Mouse (Mus musculus) retina, postnatal 7 days (tissue): ENCODE measurements around the gene Phf20.

Experiments used
- DNase-seq: peaks from one replicate; pipeline ENCODE4 v3.0.0-alpha.2; 2012; ENCODE audit warnings: low read depth, low spot score

The Phf20 gene

DNA sequence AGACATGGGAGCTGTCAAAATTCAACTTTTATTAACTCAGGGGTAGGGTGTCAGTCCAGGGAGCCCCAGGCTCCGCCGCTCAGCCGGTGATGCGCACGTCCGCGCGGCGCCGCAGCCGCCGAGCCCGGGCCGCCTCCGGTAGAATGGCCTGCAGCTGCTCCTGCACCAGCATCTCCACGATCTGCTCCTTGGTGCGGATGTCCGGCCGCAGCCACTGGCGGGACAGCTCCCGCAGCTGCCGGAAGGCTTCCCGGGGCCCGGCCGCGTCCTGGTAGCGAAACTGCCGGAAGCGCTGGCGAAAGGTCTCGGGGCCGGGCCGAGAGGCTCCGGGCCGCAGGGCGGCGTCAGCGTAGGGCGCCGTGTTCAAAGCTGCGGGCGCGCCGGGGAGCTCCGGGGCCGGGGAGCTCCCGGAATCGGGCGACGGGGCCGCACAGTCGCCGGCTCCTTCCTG lies 115.6 kb downstream of the Phf20 start:
- DNase-seq, result peak; percentile 6

DNA sequence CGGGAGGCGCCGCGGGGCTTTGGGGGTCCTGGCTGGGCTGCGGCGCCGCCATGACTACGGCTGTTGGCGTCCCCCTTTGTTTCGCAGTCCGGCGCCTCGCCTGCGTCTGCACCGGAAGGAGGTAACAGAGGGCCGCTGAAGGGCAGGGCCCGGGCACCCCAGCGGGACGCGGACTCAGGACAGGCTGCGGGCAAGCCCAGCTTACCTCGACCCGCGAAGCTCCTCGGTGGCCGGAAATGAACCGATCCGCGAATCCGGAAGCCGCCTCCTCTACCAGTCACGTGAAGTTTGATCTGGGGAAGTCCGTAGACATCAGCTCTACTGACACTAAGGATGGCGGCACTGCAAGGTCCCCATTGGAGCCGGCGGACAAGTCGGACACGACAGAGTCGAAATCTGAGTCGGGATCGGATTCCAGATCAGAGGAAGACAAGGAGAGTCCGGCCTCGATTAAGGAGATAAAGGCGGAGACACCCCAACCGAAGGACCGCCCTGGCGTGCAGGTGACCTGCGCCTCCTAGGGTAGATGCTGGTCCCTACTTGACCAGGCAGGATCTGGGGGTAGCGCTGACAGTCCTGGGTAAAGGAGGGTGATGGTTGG lies 116.1 kb downstream of the Phf20 start, which contains the start of the genes Cnbd2 and Scand1:
Gene Cnbd2, plus strand, starts transcription at position 3 of the 601 bp plus-strand sequence.
Gene Scand1, minus strand, starts transcription at position 408 of the 601 bp plus-strand sequence.
- peak; percentile 71 for DNase-seq

DNA sequence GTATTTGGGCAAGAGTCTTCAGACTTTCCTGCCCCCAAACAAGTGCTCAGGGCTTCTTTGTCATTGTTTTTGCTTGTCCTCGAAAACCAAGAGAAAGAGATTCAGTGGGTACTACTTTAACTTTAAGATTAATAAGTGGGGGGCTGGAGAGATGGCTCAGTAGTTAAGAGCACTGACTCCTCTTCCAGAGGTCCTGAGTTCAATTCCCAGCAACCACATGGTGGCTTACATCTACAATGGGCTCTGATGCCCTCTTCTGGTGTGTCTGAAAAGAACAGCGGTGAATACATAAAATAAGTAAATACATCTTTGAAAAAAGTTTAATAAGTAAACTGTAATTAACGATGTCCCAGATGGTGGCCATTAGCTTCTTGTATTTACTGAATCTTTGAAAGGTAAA lies 116.9 kb downstream of the Phf20 start:
- DNase-seq, result no peak

DNA sequence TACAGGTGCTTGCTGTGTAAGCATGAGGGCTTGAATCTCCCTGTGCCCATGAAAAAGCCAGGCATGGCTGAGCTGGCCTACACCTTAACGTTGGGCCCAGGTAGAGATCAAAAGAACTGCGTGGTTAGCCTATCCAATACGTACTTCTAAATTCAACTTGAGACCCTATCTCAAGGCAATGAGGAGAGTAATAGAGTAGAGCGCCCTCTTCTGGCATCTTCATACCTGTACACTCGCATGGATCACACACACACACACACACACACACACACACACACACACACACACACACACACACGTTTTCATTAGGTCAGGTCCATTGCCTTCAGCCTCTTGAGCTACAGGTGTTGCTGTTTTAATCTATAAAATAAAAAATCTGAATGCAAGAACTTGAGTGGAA lies 118.5 kb downstream of the Phf20 start:
- no peak for DNase-seq

DNA sequence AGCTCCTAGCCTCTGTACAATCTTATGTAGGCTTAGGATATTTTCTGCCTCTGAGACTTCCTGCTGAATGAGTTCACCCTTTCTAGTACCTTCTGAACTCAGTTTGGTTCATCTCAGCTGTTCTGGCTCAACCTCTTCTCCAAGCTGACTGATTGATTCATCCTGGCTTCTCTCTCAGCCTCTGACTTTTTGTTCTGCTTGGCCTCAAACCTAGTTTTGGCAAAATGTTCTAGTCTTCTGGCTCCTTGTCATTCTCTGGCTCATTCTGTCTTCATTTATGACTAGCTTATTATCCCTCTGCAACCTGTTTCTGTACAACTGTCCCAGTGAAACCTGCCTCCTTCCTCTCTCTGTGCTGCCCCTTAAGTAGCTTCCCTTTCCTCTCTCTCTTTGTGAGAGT lies 122.2 kb downstream of the Phf20 start:
- no peak for DNase-seq

DNA sequence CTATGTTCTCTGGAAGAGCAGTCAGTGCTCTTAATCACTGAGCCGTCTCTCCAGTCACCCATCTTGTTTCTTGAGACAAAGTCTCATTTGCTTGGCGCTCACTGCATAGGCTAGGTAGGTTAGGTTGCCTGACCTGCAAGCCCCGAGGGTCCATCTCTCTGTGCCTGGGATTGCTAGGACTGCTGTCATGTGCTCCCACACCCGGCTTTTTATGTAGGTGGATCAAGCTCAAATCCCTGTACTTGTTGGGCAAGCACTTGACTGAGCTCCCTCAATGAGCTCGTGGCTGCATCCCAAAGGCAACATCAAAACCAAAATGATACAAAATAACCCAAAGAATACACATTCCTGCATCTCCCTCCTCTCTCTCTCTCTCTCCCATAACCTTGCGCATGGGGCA lies 125.3 kb downstream of the Phf20 start:
- DNase-seq, result no peak

DNA sequence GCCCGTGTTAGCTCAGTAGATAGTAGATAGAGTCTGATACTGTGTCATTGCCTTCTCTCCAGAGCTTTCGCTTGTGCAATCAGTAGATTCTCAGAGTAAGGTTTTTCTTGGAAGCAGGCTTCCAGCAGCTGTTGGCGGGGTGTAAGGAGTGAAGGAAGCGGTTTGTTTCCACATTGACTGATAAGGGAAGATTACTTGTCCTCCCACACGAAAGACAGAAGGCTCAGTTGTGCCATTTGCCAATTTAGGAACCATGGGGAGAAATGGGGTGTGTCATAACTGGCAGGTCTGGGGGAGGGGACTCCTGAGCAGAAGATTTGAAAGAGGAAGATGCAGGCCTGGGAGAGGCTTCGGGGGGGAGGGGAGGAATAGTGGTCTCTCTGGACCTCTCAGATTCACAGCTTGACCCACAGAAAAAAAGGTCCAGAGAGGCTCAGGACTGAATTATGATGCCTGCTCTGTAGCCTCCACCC lies 127.9 kb downstream of the Phf20 start:
- no peak for DNase-seq

DNA sequence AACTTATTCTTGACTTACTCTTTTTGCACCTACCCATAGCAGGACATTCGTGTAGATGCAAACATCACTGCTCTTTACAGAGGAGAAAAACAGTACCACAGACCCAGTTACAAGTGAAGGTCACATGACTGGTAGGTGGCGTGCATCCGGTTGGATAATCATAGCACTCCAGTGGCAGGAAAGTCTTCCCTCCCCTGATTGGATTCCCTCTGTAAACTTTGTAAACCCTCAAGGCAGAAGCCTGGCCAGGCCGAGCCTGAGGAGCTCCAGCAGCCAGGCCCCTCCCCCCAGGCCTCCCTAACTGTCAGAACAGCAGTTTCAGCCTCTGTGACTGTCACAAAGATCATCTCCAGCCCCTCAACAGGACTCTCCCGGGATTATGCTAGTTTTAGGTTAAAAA lies 128.4 kb downstream of the Phf20 start:
- DNase-seq, result no peak

DNA sequence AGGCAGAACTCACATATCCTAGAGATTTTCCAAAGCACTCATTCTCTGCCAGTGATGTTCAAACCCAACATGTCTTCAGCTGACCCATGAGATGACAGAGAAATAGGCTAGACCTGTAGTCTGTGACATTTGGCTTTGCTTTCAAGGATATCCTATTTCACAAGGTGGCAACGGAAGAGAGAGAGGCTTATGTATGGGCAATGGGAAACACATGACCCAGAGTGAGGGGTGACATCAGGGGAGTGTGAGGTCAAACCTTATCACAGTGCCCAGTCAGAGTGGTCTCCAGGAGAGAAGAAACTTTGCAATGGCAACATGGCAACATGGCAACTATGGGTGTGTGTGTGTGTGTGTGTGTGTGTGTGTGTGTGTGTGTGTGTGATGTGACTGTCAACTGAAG lies 134.4 kb downstream of the Phf20 start:
- DNase-seq, result no peak

DNA sequence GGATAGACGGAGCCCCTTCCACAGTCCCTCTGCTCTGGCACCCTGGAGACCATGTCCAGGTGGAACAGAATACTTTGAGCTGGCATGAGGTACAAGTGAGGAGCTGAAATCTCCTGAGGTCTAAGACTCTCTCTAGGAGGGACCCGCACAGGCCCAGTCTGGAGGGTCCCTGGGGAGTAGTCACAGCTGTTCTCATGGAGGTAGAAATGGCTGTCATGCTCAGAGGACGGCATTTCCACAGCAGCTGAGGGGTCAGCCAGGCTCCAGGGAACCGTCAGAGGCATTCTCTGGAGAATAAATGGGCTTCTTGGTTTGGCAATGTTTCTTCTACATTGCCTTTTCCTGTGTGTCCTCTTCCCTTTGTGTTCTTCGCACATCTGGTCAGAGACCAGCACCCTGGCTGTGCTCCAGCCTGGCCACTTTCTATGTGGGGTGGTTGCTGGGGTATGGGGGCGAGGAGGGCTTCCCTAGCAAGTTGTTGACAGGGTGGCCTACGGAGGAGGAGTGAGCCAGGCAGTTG lies 135.2 kb downstream of the Phf20 start:
- DNase-seq, result no peak

DNA sequence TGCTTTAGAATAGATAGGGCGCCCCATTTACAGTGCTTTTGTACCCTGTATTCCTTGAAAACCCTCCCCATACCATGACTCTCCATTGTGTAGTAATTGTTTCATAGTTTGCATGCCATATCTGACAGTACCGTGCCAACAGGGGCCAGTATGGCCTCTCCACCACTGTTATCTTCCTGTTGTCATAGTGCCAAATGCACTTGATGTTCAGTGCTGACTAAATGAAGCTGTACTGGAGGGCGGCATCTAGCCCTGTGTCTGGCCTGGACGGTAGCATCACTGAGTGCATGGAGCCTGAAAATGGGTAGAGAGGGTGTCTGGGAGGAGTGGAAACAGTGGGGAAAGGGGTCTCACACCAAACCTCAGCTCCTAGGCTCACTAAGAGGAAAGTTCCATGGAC lies 143.8 kb downstream of the Phf20 start:
- no peak for DNase-seq

DNA sequence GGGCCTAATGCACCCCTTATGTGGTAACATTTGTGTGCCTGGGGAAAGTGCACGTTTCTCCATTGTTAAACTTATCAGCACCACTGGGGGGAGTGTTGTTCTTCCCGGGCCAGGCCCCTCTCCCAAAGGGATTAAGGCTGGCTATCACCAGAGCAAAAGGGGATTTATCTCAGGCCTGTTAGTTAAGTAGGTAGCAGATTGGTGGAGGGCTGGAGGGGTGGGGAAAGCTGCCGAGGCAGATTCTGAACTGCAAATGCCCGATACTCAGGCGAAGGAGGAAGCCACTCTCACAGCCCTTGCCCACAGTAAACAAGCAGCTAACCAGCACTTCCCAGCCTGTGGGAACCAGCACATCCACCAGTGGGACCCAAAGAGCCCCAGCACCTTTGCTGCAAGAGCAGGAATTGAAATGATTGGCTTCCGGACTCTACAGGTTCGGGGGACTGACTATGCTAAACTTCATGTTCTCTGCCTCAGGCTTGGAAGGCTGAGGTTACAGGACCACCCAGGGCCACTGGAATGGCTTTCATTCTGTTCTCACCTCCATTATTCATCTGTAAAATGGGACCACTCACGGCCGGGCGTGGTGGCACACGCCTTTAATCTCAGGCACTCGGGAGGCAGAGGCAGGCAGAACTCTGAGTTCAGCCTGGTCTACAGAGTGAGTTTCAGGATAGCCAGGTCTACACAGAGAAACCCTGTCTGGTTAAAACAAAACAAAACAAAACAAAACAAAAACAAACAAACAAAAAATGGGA lies 148.7 kb downstream of the Phf20 start:
- peak; percentile 73 for DNase-seq

DNA sequence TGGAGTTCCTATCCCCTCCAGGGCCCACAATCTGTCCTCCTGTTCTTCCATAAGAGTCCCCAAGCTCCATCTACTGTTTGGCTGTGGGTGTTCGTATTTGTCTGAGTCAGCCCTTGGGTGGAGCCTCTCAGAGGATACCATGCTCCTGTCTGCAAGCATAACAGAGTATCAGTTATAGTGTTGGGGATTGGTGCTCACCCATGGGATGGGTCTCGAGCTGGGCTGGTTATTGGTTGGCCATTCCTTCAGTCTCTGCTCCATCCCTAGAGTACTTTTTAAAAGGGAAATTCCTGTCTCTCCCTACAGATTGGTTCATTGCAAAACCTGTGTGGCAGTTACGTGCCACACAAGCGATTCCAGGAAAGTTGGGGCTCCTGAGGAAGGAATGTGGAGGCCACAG lies 152.5 kb downstream of the Phf20 start:
- DNase-seq, result no peak

DNA sequence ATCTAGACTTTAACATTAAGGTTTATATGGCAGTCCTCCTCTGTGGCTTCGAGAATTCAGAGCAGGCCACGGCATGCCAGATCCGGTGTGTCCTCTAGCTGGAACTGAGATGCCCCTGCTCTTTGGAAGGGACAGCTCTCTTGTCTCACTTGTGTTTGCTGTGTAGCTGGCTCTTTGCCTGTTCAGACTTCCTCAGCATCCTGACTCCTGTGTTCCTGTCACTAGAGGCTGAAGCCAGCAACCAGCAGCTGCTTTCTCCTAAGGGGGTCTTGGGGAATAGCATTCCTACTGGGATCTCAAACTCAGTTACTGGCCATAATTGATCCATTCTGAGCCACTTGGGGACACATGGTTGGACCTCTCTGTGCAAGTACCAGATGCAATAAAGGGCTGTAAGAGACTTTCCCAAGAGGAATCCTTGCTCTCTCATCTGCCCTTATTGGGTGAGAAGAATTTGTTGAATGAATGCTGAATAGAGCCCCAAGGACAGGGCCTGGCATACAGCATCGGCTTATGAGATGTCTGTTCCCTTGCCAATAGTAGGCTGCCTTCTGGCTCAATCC lies 153.1 kb downstream of the Phf20 start:
- no peak for DNase-seq

DNA sequence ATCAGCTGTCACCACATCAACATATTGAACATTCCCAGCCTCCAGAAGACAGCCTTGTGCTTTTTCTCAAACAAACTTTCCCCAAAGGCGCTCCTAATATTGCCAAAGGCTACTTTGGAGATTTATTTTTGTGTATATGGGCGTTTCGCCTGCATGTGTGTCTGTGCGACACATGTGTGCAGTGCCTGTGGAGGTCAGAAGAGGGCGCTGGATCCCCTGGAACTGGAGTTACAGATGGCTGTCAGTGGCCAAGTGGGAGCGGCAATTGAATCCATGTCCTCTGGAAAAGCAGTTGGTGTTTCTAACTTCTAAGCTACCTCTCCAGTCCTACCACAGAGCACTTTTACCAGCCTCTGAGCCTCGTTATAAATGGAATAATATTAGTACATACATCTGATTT lies 155.0 kb downstream of the Phf20 start:
- DNase-seq, result no peak

DNA sequence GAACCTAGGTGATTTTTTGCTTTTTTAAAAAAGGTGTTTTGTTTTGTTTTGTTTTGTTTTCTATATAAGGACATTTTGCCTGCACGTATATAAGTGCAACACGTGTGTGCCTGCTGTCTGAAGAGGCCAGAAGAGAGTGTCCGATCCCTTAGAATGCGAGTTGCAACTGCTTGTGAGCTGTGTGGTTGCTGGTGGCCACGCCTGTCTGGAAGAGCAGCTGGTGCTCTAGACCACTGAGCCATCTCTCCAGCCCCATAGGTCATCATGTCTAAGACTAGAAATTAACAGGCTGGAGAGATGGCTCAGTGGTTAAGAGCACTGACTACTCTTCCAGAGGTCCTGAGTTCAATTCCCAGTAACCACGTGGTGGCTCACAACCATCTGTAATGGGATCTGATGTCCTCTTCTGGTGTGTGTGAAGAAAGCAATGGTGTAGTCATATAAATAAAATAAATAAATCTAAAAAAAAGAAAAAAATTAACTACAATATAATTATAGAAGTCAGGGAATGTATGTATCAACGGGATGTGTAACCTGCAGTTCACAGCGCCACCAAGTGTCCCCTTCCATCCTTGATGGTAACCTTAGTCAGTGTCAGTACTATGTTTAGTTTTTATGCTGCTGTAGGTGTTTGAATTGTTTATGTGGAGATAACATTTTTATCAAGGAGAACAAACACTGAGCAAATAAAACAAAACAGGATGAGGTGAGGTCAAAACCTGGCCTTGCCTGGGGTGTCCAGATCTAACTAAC lies 156.3 kb downstream of the Phf20 start:
- DNase-seq, result no peak

DNA sequence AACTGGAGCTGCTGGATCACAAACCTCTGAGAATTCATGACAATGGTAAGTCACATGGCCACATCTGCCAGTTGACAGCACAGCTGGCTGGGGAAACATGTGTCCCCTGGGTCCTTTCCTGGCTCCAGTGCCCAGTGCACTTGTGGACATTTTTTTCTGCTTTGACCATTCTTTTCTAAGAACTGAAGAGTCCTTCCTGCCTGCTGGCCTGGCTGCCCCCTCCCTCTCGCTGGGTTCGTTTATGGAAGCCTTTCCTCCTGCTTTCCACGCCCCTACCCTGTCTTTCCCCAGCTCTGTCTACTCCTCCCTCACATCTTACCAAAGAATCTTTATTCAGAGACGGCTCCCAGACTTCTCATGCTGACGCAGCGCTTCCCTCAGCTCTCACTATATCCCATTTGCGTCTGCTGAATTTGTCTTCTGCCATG lies 157.0 kb downstream of the Phf20 start:
- DNase-seq, result no peak

DNA sequence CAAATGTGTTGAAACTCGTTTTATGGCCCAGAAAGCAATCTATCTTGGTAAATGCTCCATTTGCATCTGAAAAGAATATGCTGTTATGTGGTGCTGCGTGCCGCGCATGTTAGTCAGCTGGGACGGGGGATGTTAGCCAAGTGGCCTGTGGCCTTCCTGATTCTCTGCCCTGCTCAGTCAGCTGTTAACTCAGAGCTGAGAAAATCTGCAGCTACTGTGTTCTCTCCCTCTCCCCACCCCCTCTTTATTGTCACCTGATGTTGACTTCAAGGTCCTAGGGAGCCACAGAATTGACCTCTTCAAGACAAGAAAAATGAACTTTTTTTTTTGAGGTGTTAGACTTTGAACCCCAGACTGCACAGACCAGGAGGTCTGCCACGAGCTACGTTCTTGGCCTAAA lies 159.8 kb downstream of the Phf20 start:
- DNase-seq, result no peak
